Mouse (Mus musculus) inflammation-experienced regulatory T-cells, adult 6 months (primary cell): ENCODE measurements around the gene Olfr633. TPM values are rescaled to one million over a fixed set of nuclear protein-coding genes. Genes with fewer than 3 reads are reported as not detected.
"Not testable (repeated sequence)": the region's sequence is repeated elsewhere in the genome, so short reads cannot be mapped to it uniquely, and the experiment has no call there.

Source experiments
- ATAC-seq: one replicate; pipeline ENCODE4 v1.8.0; 2017
- polyA plus RNA-seq, 3 experiments: library from polyadenylated mRNA; unstranded; fragments of 100-300 nt; shearing (Covaris generic); gene quantifications; one replicate each; pipeline ENCODE4 v1.2.1; 2017

The Olfr633 gene
- not detected for polyA plus RNA-seq

DNA sequence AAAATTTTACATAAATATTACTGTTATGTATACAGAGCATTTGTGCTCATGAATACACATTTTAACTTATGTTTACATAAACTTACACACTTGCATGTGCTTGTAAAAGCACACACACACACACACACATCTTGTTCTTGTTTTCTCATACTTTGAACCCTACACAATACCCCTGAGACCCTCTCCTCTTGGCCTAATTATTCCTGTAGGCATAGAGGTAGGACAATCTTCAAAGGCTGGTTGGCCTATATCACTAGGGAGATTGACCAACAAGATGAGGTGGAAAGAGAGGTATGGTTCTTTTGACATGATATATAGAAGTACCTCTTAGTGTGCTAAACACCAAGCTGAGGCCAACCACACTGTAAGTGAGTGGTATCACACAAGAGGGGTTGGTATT is at the start of gene Olfr633:
Olfr633 (plus strand) TSS at position 301 of the 400 bp plus-strand sequence.
- ATAC-seq = no peak

DNA sequence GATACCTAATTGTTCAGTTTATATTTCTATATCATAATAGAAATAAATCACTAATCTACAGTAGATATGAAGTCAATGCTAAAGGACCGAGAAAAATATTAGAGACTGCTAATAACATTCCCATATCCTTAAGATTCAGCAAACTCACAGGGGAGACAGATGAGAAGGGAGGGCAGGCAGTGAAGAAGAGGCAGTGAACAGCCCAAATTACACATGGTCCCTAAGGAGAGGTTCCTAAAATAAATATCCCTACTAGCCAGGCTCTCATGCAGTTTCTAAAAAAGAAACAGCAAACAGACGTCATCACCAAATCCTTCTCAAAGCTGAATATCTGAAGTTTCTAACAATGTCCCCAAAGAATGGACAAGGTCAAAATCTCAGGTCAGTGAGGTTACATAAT is 41.0 kb upstream of the Olfr633 start, which contains the start of gene Olfr65:
Olfr65 (plus strand) TSS at position 301 of the 400 bp plus-strand sequence.
- no peak for ATAC-seq

DNA sequence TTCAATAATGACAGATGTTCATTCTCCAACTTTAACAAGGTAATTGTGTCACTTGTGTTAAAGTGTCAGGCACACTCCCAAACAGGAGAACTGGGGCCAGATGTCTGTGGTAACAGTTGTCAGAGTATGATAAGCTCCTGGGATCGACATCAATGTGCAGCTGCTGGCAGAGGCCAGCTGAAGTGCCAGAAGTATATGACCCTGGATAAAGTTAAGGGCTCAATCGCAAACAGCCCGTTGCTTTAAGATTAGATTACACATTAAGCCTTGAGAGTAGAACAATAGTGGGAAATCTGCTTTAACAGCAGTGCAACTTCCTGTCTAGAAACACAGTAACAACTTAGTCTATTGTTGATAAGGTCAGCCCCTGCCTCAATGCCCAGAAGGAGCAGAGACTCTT is 34.2 kb upstream of the Olfr633 start:
- ATAC-seq = no peak

DNA sequence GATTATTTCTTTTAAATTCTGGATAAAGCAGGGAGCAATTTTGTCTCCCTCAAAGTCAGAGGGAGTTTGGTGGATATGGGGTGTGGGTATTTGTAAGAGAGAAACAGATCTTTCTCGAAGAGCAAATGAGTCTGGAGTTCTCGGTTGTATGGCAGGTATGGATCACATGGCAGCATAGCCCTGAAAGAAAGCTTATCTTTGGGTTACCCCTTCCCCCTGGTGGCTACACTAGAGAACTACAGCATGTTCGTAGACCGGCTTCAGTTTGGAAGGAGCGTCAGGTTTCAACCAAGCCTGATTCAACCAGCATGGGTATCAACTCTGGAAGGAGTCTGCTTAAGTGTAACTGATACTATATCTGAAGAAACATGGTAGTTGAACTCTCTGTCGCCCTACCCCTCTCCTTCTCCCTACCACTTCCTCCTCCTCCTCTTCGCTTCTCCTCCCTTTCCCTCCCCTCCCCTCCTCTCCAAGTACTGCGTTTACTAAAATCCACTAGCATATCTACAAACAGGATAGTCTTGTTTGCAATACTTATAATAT is 31.2 kb upstream of the Olfr633 start:
- no peak for ATAC-seq

DNA sequence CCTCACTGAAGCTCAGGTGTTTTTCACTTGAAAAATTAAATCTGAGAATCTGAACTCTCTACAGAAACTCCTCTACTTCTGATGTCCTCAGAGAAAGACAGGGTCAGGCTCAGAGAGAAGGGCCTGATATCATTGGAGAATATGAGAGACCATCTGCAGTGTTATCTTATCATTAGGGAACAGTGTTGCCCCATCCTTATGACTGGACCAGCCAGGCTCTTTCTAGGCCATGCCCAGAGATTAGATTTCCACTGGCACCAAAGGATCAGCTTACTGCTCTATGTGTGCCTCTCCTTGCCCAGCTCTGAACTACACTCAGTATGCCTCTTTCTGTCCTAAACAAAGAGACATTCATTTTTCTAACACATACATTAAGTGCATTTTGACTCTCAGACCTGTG is 28.9 kb upstream of the Olfr633 start:
- ATAC-seq = no peak

DNA sequence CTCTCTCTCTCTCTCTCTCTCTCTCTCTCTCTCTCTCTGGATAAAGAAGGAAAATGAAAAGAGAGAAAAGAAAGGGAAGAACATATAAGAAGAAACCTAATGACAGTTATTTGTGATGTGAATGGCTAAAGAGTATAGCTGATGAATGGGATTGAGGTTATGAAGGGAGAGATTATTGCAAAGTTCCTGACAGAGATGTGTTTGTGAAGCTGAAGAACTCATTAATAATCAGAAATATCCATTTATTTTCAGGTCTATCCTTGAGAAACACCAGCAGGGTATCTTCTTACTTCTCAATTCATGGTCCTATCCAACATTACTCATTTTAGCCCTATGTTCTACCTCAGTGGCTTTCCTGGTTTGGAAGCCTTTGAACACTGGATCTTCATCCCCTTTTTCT is 15.7 kb upstream of the Olfr633 start, which contains the start of gene Olfr631:
Olfr631 (plus strand) TSS at position 301 of the 400 bp plus-strand sequence.
- no peak for ATAC-seq

DNA sequence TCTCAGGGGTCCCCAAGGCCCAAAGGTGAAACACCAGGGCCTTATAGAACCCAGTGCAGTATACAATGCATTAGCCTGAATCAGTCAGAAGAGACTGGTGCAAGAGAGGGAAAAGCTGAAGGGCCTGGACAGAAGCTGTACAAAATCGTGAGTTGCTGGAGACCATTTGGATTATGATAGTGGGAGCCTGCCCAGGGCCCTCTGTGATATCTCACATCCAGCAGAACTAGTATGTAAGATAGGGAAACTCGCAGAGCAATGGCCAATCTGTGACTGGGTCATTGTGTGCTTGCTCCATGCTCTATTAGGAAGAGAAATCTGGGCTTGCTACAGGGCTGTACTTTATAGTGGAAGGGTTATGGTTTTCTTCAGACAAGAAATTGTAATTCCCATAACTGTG is 10.0 kb upstream of the Olfr633 start, which contains the start of gene Olfr632:
Olfr632 (plus strand) TSS at position 84 of the 400 bp plus-strand sequence.
- ATAC-seq = no peak

DNA sequence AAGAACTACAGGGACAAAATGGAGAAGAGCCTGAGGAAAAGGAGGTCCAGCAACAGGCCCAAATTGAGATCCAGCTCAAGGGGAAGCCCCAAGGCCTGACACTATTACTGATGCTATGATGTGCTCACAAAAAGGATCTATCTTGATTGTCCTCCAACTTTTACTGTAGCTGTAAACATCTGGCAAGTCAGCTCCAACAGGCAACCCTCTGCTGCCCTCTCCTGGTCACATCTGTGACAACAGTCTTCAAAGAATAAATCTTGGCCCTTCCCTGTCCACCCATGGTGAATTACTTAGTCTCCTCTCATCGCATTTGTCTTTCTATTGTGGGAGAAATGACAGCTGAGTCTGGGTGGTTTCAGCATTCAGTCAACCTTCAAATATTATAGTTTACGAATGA is 1.5 kb upstream of the Olfr633 start:
- ATAC-seq = no peak

DNA sequence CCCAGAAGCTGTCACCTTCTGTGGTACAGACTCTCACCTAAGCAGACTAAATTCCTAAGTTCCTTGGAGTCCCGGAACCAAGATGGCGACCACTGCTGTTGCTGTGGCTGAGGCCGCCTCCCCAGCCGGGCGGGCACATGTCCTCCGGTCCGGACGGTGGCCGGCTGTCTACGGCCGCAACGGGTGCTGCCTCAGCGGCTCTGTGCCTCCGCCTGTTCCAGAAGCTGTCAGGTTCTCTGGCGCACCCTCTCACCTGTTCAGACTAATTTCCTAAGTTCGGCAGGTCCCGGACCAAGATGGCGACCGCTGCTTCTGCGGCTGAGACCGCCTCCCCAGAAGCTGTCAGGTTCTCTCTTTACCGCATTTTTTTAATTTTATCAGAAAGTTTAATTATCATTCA is 22.6 kb downstream of the Olfr633 start:
- ATAC-seq = not testable (repeated sequence)

DNA sequence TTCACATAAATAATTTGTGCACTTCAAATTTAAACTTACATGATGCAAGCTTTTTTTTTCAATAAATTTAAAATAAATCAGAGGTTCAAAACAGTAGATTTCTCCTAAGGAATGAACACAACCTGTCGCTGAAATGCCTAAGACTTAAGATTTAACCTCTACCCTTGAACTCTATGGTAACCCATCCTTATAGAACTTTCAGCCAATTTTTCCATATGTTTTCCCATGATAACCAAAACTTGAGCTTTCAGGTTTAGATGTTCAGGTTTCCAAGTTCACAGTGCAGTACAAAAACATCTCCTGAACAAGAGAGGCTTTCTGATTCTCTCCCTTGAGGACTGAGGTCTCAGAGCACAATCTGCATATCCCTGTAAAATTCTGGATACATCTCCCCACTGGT is 26.6 kb downstream of the Olfr633 start, which contains the start of gene Olfr635:
Olfr635 (plus strand) TSS at position 301 of the 400 bp plus-strand sequence.
- no peak for ATAC-seq

DNA sequence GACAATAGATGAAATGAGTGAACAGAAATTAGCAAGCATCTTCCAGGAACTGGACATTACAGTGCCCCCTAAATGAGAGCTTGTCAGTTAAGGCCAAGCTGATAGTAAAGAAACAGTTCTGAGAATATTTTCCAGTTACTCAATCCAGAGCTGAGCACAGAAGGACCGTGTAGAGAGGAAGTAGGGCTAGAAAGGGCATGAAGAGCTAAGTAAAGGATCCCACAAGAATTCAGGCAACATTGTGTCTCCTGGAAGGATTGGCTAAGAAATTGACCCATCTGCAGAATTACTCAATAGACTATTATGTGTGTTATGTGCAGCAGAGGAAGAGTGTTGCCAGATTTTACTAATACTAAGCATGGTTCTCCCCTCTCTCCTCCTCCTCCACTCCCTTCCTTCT is 27.5 kb downstream of the Olfr633 start:
- no peak for ATAC-seq

DNA sequence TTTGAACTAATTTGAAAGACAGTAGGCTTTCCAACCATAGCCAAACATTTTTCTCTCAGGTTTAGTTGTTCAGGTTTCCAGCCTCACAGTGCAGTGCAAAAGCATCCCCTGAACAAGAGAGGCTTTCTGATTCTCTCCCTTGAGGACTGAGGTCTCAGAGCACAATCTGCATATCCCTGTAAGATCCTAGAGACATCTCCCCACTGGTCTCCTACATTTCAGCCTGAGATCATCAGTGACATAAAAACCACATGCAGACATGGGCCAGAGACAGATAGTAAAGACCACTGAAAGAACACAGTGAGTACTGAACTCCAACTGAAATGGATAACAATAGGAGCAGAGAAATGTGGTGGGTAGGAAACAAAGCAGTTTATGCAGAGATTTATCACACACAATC is 54.2 kb downstream of the Olfr633 start, which contains the start of gene Olfr638:
Olfr638 (plus strand) TSS at position 301 of the 400 bp plus-strand sequence.
- ATAC-seq = no peak

Other genes starting within 250 kb of the Olfr633 start
- gene Olfr243, start 229.8 kb upstream of the Olfr633 start, polyA plus RNA-seq = not detected
- not detected for gene Olfr628, start 214.1 kb upstream of the Olfr633 start, polyA plus RNA-seq
- not detected for gene Olfr629, start 199.5 kb upstream of the Olfr633 start, polyA plus RNA-seq
- gene Olfr630, start 187.1 kb upstream of the Olfr633 start, polyA plus RNA-seq = not detected
- gene Olfr69, start 172.8 kb upstream of the Olfr633 start, polyA plus RNA-seq = under 1 TPM in 1 of 3 experiments, not detected in 2; 0.12 TPM
- gene Olfr68, start 164.7 kb upstream of the Olfr633 start, polyA plus RNA-seq = not detected
- not detected for gene Olfr67, start 152.6 kb upstream of the Olfr633 start, polyA plus RNA-seq
- gene Hbb-bt, start 130.4 kb upstream of the Olfr633 start, polyA plus RNA-seq = 1 to 10 TPM; 2.9 to 8.6 (median 3.0) TPM
- 10 to 100 TPM in 2 of 3 experiments, 1 to 10 TPM in 1; 9.8 to 22.5 (median 18.1) TPM for gene Hbb-bs, start 116.3 kb upstream of the Olfr633 start, polyA plus RNA-seq
- gene Hbb-bh2, start 103.9 kb upstream of the Olfr633 start, polyA plus RNA-seq = not detected
- not detected for gene Hbb-bh1, start 101.3 kb upstream of the Olfr633 start, polyA plus RNA-seq
- gene Hbb-y, start 91.2 kb upstream of the Olfr633 start, polyA plus RNA-seq = not detected
- not detected for gene Olfr66, start 58.2 kb upstream of the Olfr633 start, polyA plus RNA-seq
- not detected for gene Olfr64, start 50.0 kb upstream of the Olfr633 start, polyA plus RNA-seq
- gene Olfr65, start 41.0 kb upstream of the Olfr633 start, polyA plus RNA-seq = not detected
- not detected for gene Olfr631, start 15.6 kb upstream of the Olfr633 start, polyA plus RNA-seq
- not detected for gene Olfr632, start 10.1 kb upstream of the Olfr633 start, polyA plus RNA-seq
- under 1 TPM in 1 of 3 experiments, not detected in 2; 0.07 TPM for gene Olfr635, start 26.7 kb downstream of the Olfr633 start, polyA plus RNA-seq
- not detected for gene Olfr638, start 54.3 kb downstream of the Olfr633 start, polyA plus RNA-seq
- not detected for gene Olfr639, start 72.9 kb downstream of the Olfr633 start, polyA plus RNA-seq
- not detected for gene Olfr640, start 81.1 kb downstream of the Olfr633 start, polyA plus RNA-seq
- not detected for gene Olfr641, start 91.0 kb downstream of the Olfr633 start, polyA plus RNA-seq
- not detected for gene Olfr642, start 108.2 kb downstream of the Olfr633 start, polyA plus RNA-seq
- gene 4930516K23Rik, start 117.0 kb downstream of the Olfr633 start, polyA plus RNA-seq = not detected
- not detected for gene Olfr644, start 127.4 kb downstream of the Olfr633 start, polyA plus RNA-seq
- not detected for gene Olfr645, start 141.0 kb downstream of the Olfr633 start, polyA plus RNA-seq
- gene Olfr646, start 160.4 kb downstream of the Olfr633 start, polyA plus RNA-seq = not detected
- gene Ubqln5, start 185.4 kb downstream of the Olfr633 start, polyA plus RNA-seq = not detected
- gene Olfr643, start 193.0 kb downstream of the Olfr633 start, polyA plus RNA-seq = not detected
- gene Ubqln3, start 198.8 kb downstream of the Olfr633 start, polyA plus RNA-seq = not detected
- gene Ubqlnl, start 206.1 kb downstream of the Olfr633 start, polyA plus RNA-seq = not detected
- not detected for gene Olfm5, start 220.4 kb downstream of the Olfr633 start, polyA plus RNA-seq
- gene Olfr648, start 239.0 kb downstream of the Olfr633 start, polyA plus RNA-seq = under 1 TPM; 0.20 to 0.50 (median 0.25) TPM